Mouse (Mus musculus) liver, embryonic 13.5 days (tissue): ENCODE results near the gene Pik3cd. TPM values are rescaled to one million over a fixed set of nuclear protein-coding genes. Genes with fewer than 3 reads are reported as not detected.
"Not testable (repeated sequence)": the region's sequence is repeated elsewhere in the genome, so short reads cannot be mapped to it uniquely, and the experiment has no call there.

Experiments used
- ATAC-seq: fragments of 200-750 bp; cut with Nextera tagmentation; 2 replicates; pipeline ENCODE4 v1.8.0; 2017; ENCODE audit warnings: low read depth, mild to moderate bottlenecking, moderate number of reproducible peaks, moderate library complexity
- DNase-seq: peaks from one replicate; pipeline ENCODE4 v3.0.0; 2022
- H3K27ac ChIP-seq: fragments of 300-500 bp; sonication (generic); 2 replicates; pipeline ENCODE4 v1.5.1; 2015; ENCODE audit warnings: moderate library complexity, mild to moderate bottlenecking, inconsistent platforms
- H3K27me3 ChIP-seq: fragments of 300-500 bp; sonication (generic); 2 replicates; pipeline ENCODE4 v1.6.1; 2015; ENCODE audit warnings: mild to moderate bottlenecking, inconsistent platforms
- H3K36me3 ChIP-seq: fragments of 300-500 bp; sonication (generic); 2 replicates; pipeline ENCODE4 v1.6.1; 2015; ENCODE audit warnings: mild to moderate bottlenecking, inconsistent platforms
- H3K4me1 ChIP-seq: fragments of 300-500 bp; sonication (generic); replicated peaks from 2 replicates; pipeline ENCODE4 v1.6.1; 2015; ENCODE audit warnings: inconsistent platforms
- H3K4me2 ChIP-seq: fragments of 300-500 bp; sonication (generic); 2 replicates; pipeline ENCODE4 v1.6.1; 2015; ENCODE audit warnings: inconsistent platforms, mild to moderate bottlenecking, moderate library complexity
- H3K4me3 ChIP-seq: fragments of 300-500 bp; sonication (generic); replicated peaks from 2 replicates; pipeline ENCODE4 v1.5.1; 2015; ENCODE audit warnings: mild to moderate bottlenecking, inconsistent platforms
- H3K9ac ChIP-seq: fragments of 300-500 bp; sonication (generic); 2 replicates; pipeline ENCODE4 v1.6.1; 2015; ENCODE audit warnings: mild to moderate bottlenecking, inconsistent platforms
- H3K9me3 ChIP-seq: fragments of 300-500 bp; sonication (generic); replicated peaks from 2 replicates; pipeline ENCODE4 v1.6.1; 2016; ENCODE audit warnings: inconsistent platforms
- WGBS: fragments of 180-500 bp; shearing (Covaris S2); methylation state at CpG from one replicate; pipeline ENCODE4 v1.1.7; 2015; ENCODE audit not compliant: insufficient replicate concordance; 5-methylcytosine and 5-hydroxymethylcytosine counted together
- polyA plus RNA-seq: library from polyadenylated mRNA; unstranded; fragments of >200 nt; fragmentation: Nextera tagmentation; extraction: Ambion mirVana; gene quantifications from 2 replicates; pipeline ENCODE4 v1.2.1, GENCODE M21; 2015

Gene Pik3cd
- polyA plus RNA-seq, 1 experiment from 2014 or later: 5.6 TPM

DNA sequence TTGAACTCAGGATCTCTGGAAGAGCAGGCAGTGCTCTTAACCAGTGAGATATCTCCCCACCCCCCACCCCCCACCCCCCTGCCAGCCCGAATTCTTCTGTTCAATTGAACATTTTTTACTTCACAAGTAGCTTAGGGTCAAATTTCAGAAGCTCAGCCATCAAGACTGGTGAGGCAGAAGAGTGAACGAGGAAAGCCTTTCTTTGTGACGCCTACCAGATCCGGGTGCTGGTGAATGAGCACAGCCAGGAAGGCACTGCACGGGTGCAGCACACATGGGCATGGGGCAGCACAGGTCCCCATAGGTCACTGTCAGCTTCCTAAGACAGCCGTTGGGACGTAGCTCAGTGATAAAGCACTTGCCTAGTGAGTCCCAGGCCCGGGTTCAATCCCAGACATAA is 82.4 kb downstream of the Pik3cd start:
- no peaks in the 10 kb centered on the region for H3K9me3 ChIP-seq
- H3K4me2 ChIP-seq: no peak overlapping the region
- no peaks in the 10 kb centered on the region for H3K4me1 ChIP-seq
- ATAC-seq: no peak
- no peak for DNase-seq
- no peak overlapping the region for H3K4me3 ChIP-seq
- no peak overlapping the region for H3K27ac ChIP-seq
- no peaks in the 10 kb centered on the region for H3K36me3 ChIP-seq
- 64% methylated on average over 8 of the region's 8 CpGs for WGBS
- no peak overlapping the region for H3K9ac ChIP-seq
- no peaks in the 10 kb centered on the region for H3K27me3 ChIP-seq

DNA sequence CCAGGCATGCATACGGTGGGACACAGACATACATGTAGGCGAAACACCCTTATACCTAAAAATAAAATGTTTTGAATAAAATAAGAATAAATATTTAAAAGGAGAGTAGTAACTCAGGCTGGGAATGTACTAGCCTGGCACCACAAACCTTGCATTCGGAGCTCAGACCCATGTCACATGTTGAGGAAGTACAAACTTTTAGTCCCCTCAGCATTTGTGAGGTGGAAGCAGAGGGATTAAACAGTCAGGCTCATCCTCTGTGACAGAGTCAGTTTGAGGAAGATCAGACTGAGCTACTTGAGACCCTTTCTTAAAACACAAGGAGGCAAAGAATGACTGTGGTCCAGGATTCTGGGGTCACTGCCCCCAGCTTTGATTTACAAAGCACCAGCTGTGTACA is 85.4 kb downstream of the Pik3cd start:
- H3K4me1 ChIP-seq, H3K27ac ChIP-seq, H3K4me2 ChIP-seq, H3K27me3 ChIP-seq, H3K9me3 ChIP-seq, DNase-seq, H3K9ac ChIP-seq, ATAC-seq, H3K36me3 ChIP-seq, H3K4me3 ChIP-seq: not testable (repeated sequence)
- WGBS: 59% methylated on average over 3 of the region's 3 CpGs

DNA sequence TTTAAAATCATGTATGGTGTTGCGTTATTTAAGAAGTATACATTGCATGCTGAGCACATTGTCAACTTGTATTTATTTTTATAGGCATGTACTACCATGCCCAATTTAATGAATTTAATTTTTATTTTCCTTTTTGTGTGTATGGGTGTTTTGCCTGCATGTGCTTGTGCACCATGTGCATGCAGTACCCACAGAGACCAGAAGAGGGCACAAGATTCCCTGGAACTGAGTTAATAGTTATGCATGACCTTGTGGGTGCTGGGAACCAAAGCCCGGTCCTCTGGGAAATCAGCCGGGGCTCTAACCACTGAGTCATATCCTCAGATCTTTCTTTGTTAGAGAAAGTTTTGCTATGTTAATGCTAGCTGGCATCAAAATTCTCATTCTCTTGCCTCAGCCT is 87.5 kb downstream of the Pik3cd start:
- Histone ChIP-seq H3K4me3 (no peak overlapping the region), H3K27ac (no peak overlapping the region), H3K9ac (no peak overlapping the region), H3K4me2 (no peak overlapping the region), H3K9me3 (no peaks in the 10 kb centered on the region), H3K36me3 (no peaks in the 10 kb centered on the region), H3K27me3 (no peaks in the 10 kb centered on the region), H3K4me1 (no peaks in the 10 kb centered on the region)
- WGBS: 90% methylated on average over 3 of the region's 3 CpGs
- ATAC-seq (no peak), DNase-seq (no peak)

DNA sequence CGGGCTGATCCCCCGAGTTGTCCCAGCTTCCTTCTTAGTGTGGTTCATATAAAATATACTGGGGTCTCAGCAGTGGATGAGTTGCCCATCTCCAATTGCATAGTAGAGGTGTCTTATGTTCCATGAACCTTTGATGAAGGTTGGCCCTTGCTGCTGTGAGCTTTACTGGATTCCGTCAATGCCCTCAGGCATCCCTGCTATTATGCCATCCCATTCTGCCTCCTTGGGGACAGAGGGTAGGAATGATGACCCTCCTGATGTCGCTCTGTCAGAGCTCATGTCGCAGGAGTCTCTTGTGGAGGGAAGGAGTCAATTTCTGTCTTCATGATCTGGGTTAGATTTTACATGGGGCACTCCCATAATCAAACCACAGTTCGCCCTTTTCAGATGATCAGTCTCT is 88.9 kb downstream of the Pik3cd start:
- H3K27me3 ChIP-seq, H3K9ac ChIP-seq, H3K4me3 ChIP-seq, H3K4me2 ChIP-seq, H3K36me3 ChIP-seq, DNase-seq, H3K9me3 ChIP-seq, H3K4me1 ChIP-seq, ATAC-seq, H3K27ac ChIP-seq: not testable (repeated sequence)
- 63% methylated on average over 6 of the region's 6 CpGs for WGBS

DNA sequence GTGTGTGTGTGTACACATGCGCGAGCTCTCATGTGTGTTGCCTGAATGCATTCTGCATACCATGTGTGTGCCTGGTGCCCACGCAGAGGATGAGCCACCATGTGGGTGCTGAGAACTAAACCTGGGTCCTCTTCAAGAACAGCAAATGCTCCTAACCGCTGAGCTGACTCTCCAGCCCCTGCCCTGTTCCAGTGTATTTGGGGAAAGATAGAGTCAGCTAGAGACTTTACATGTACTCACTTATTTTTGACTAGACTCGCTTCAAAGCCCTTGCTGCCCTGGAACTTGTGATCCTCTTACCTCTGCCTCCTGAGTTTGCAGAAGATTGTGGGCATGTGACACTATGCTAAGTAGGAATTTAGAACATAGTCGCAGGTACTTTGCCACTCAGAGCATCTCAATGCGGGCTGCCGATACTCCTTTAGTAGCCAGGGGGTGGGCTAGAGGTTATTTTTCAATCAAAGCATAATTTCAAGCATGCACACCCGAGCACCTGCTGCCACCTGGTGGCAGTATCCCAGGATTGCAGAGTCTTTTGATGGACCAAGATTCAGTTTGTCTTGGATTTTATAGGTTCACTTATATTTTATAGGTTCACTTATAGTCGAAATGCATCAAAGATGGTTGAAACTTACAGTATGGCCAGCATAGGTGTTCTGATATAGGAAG is 90.9 kb downstream of the Pik3cd start:
- Histone ChIP-seq H3K4me3 (no peak overlapping the region), H3K9me3 (no peaks in the 10 kb centered on the region), H3K36me3 (no peaks in the 10 kb centered on the region), H3K4me1 (peaks cover 9% of the 10 kb centered on the region; the same call in 1 of the 2 replicates), H3K9ac (no peak overlapping the region), H3K27ac (no peak overlapping the region), H3K27me3 (no peaks in the 10 kb centered on the region), H3K4me2 (no peak overlapping the region)
- ATAC-seq: no peak
- no peak for DNase-seq
- WGBS: 44% methylated on average over 10 of the region's 10 CpGs

DNA sequence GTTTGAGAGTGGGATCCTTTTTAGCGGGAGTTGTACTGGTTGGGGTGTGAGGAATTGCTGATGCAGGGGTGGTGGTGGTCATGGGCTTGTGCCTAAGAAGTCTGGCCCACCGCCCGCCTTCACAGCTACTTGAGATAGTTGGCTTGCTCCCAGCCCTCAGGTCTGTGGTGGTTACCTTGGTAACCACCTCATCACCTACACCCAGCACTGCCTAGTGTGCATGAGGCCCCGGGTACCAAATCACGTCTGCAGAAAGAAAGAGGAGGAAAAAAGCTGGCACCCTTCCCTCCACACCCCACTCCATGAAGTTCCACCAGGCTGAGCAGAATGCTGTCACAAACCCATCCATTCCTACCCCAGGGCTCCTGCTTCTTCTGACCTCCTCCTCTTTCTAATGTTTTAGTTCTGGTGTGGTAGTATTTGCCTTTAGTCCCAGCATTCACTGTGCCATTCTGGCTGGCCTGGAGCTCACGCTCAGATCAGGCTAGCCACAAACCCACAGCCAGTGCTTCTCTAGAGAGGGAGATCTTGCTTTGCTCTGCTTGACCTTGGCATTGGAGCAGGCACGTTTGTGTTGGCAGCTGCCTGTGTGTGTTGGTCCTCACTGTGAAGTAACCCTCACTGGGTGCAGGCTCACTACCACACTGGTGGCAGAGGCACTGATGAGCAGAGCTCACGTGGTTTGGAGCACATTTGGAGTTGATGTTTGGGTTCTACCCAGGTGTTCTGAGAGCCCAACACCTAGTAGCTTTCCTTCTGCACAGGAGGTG is 92.9 kb downstream of the Pik3cd start:
- H3K27me3 ChIP-seq: no peaks in the 10 kb centered on the region
- no peaks in the 10 kb centered on the region for H3K36me3 ChIP-seq
- WGBS: 55% methylated on average over 8 of the region's 8 CpGs
- no peaks in the 10 kb centered on the region for H3K9me3 ChIP-seq
- no peak for ATAC-seq
- no peak overlapping the region for H3K27ac ChIP-seq
- no peak overlapping the region for H3K4me3 ChIP-seq
- DNase-seq: no peak
- no peak overlapping the region for H3K4me2 ChIP-seq
- H3K4me1 ChIP-seq: peaks cover 9% of the 10 kb centered on the region; the same call in 1 of the 2 replicates
- no peak overlapping the region for H3K9ac ChIP-seq

DNA sequence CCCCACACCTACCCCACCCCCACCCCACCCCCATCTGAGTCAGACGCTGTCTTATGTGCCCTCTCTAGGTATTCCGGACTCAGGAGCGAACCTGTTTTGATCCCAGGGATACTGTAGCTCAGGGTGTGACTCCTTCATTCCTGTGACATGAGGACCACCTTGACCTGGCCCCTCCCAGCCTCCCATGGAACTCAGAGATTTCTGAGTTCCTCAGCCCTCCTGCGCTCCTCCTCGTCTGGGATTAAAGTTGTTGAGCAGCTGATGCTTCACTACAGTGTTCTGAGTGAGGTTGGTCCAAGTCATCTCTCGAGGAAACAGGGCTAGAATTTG is 94.1 kb downstream of the Pik3cd start:
- ATAC-seq (no peak), DNase-seq (no peak)
- Histone ChIP-seq H3K9ac (no peak overlapping the region), H3K27me3 (no peaks in the 10 kb centered on the region), H3K4me3 (no peak overlapping the region), H3K36me3 (no peaks in the 10 kb centered on the region), H3K4me2 (no peak overlapping the region), H3K27ac (no peak overlapping the region), H3K9me3 (no peaks in the 10 kb centered on the region), H3K4me1 (peaks cover 9% of the 10 kb centered on the region; the same call in 1 of the 2 replicates)
- WGBS: 70% methylated on average over 6 of the region's 6 CpGs

DNA sequence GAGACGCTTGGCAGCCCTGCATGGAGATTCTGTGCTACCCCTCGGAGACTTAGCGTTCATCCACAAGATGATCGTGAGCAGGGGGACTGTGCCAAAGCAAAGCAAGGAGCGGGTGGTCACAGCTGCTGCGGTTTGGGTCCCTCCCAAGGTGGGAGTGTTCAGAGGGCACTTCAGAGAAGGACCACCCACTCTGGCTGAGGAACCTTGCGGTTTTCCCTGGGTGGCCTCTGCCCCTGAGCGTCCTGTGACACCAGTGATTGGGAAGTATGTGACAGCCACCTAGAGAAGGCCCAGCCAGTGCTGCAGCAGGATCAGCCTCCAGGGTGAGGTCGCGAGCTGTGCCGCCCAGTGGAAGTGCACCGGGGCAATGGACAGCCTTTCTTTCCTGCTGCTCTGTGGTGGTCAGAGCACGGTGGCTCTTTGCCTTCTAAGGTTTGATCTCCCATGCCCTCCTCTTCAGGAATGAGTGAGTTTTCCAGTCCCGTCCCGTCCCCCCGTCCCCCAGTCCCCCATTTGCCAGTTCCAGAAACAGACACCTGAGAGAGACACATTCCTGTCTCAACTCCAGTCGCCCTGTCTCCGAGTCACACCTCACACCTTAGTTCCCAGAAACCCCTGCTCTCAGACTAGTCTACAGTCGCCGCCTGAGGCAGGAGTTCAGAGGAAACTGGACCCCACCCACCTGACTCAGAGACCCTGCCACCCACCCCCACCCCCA is 94.6 kb downstream of the Pik3cd start:
- H3K36me3 ChIP-seq: no peaks in the 10 kb centered on the region
- no peak for DNase-seq
- H3K27ac ChIP-seq: no peak overlapping the region
- H3K4me2 ChIP-seq: no peak overlapping the region
- H3K9ac ChIP-seq: no peak overlapping the region
- WGBS: 43% methylated on average over 20 of the region's 20 CpGs
- no peak overlapping the region for H3K4me3 ChIP-seq
- no peak for ATAC-seq
- H3K27me3 ChIP-seq: no peaks in the 10 kb centered on the region
- H3K4me1 ChIP-seq: peaks cover 9% of the 10 kb centered on the region; the same call in 1 of the 2 replicates
- no peaks in the 10 kb centered on the region for H3K9me3 ChIP-seq

DNA sequence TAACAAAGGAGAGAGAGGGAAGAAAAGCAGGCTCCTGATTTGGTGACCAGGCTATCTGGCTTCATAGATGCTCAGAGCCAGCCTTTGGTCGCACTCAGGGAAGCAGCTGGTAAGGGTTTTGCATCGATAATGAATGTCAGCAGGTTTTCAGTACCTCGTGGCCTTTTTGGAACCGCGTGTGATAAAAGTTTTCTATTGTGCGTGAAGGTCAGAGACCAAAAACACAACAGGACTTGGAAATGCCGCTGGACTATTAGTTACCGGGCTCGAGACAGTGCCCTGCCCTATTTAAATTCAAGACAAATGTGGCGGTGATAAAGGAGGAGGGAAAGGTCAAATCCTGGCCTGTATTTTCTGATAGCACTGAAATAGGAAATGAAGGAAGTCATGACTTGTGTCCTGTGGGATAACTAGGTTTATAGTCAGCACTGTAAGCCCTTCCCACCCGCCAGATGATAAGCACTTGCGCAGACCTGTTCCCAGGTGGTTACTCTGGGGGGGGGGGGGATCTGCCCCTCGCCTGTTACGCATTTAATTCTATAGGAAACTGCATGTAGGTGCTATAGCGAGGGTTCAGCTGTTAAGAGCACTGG is 95.5 kb downstream of the Pik3cd start:
- ATAC-seq (no peak), DNase-seq (no peak)
- H3K4me2 ChIP-seq: no peak overlapping the region
- H3K27me3 ChIP-seq: no peaks in the 10 kb centered on the region
- H3K4me3 ChIP-seq: no peak overlapping the region
- peaks cover 11% of the 10 kb centered on the region; the same call in 1 of the 2 replicates for H3K4me1 ChIP-seq
- 27% methylated on average over 15 of the region's 15 CpGs for WGBS
- no peak overlapping the region for H3K9ac ChIP-seq
- H3K9me3 ChIP-seq: no peaks in the 10 kb centered on the region
- H3K27ac ChIP-seq: no peak overlapping the region
- H3K36me3 ChIP-seq: no peaks in the 10 kb centered on the region

DNA sequence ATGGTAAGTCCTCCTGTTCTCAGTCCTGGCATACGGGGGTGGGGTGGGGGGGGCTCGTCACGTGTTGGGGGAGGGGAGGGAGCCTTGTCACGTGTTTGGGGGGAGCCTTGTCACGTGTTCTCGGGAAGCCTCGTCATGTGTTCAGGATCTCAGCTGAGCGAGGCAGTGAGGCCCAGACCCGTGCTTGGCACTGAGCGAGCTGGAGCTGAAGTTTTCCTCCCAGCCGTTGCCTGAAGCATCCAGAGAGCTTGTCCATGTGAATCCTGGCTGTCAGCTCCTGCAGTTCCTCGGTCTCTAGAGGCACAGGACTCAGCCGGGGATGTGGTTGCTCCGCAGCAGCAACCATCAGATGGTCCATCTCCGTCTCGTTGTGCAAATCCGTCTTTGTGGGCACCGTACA is 96.3 kb downstream of the Pik3cd start:
- peaks cover 11% of the 10 kb centered on the region; the same call in 1 of the 2 replicates for H3K4me1 ChIP-seq
- WGBS: 59% methylated on average over 17 of the region's 18 CpGs
- no peaks in the 10 kb centered on the region for H3K36me3 ChIP-seq
- no peak overlapping the region for H3K9ac ChIP-seq
- no peaks in the 10 kb centered on the region for H3K9me3 ChIP-seq
- H3K27me3 ChIP-seq: no peaks in the 10 kb centered on the region
- H3K4me2 ChIP-seq: no peak overlapping the region
- ATAC-seq (no peak), DNase-seq (no peak)
- H3K27ac ChIP-seq: no peak overlapping the region
- no peak overlapping the region for H3K4me3 ChIP-seq

DNA sequence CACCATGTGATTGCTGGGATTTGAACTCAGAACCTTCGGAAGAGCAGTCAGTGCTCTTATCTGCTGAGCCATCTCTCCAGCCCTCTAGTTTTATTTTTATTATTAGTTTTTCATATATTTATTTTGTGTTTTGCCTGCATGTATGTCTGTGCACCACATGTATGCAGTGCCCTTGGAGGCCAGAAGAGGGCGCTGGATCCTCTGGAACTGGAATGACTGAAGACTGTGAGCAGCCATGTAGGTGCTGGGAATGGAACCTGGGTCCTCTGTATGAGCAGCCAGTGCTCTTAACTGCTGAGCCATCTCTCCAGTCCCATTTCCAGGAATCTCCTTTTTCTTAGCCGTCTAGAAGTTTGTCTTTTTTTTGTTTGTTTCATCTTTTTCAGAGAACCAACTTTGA is 97.9 kb downstream of the Pik3cd start:
- peaks cover 11% of the 10 kb centered on the region; the same call in 1 of the 2 replicates for H3K4me1 ChIP-seq
- no peak overlapping the region for H3K4me3 ChIP-seq
- DNase-seq: no peak
- no peak overlapping the region for H3K4me2 ChIP-seq
- no peak overlapping the region for H3K9ac ChIP-seq
- 64% methylated on average over 3 of the region's 3 CpGs for WGBS
- ATAC-seq: no peak
- no peaks in the 10 kb centered on the region for H3K27me3 ChIP-seq
- H3K36me3 ChIP-seq: no peaks in the 10 kb centered on the region
- H3K27ac ChIP-seq: no peak overlapping the region
- no peaks in the 10 kb centered on the region for H3K9me3 ChIP-seq
